ENCODE assay signal across 32 mouse cellular contexts in genomic region chr4:48643801-48644200, GRCm38 (mm10). TPM values are rescaled to one million over a fixed set of nuclear protein-coding genes. Genes with fewer than 3 reads are reported as not detected.
DNase-seq lines count a peak whose midpoint lies in the region; TF ChIP-seq lines count a peak whose summit lies in the region.
"Had no signal": no experiment of that assay in that cellular context is flagged by ENCODE, and none has a peak within 500 bp of the region (broad histone marks: within the 10 kb centered on the region; RNA-seq: fewer than 3 reads in every experiment).

No protein-coding gene starts in this region.

- DNase-seq in cerebellum, adult 11-12 months: peak; percentile 13
- no peak for DNase-seq in cerebellum, postnatal 14 days
- peak; percentile 14 to 37 for DNase-seq in frontal cortex, adult 2 months (ENCODE audit: extremely low spot score in 1 of 2, low spot score in 1 of 2)
- DNase-seq in frontal cortex, postnatal 14 days (ENCODE audit: low spot score in 2 of 2): no peak
- DNase-seq in layer of hippocampus, adult 2 months (ENCODE audit: low spot score in 2 of 2): peak in 1 of 2 experiments; percentile 26
- DNase-seq in layer of hippocampus, postnatal 10 days (ENCODE audit: low spot score in 2 of 2): no peak
- DNase-seq in brain, adult 2 months (ENCODE audit: low read depth, low spot score): peak; percentile 94
- DNase-seq in adrenal gland, postnatal 36 days: no peak
- DNase-seq: adrenal gland, adult 2 months; cerebellum, adult 11 months; gastrocnemius, postnatal 14 days; kidney, adult 11 months; kidney, postnatal 14 days; liver, embryonic 13.5 days; lung, adult 18-20 months; midbrain, embryonic 14.5 days; right cerebral cortex, postnatal 25 days; thymus, adult 18-20 months; thymus, postnatal 25 days had no signal

- no peak for TF ChIP-seq CTCF in layer of hippocampus, adult 2 months (conservative IDR thresholded peaks at IDR 0.05)

- no peak overlapping the region for H3K4me3 ChIP-seq in layer of hippocampus, adult 2 months
- H3K4me3 ChIP-seq: embryonic facial prominence, embryonic 13.5 days; forebrain, embryonic 10.5 days; forebrain, embryonic 15.5 days; heart, embryonic 12.5 days; limb, embryonic 10.5 days; limb, embryonic 15.5 days; liver, embryonic 13.5 days had no signal

- peak overlapping the region; percentile 80 for H3K27ac ChIP-seq in layer of hippocampus, adult 2 months
- H3K27ac ChIP-seq: embryonic facial prominence, embryonic 13.5 days; forebrain, embryonic 10.5 days; forebrain, embryonic 15.5 days; hindbrain, embryonic 14.5 days; limb, embryonic 10.5 days; limb, embryonic 15.5 days; liver, embryonic 13.5 days; macrophage had no signal

RNA-seq across cellular contexts. Expression of gene Cavin4, which starts 19.5 kb away (rescaled TPM):
- polyA plus RNA-seq in frontal cortex, adult 2 months (2012; rRNA removed): 1.1 and 1.4 TPM in 2 replicates
- 1 to 10 TPM; 2.1 TPM for total RNA-seq in layer of hippocampus, adult 2 months (2021)
- total RNA-seq in layer of hippocampus, postnatal 10 days (2021): 1 to 10 TPM; 3.3 TPM
- under 1 TPM; 0.23 to 0.36 TPM for total RNA-seq in adrenal gland, postnatal 36 days (2021)
- total RNA-seq: common myeloid progenitor, adult 5-6 weeks; granulocyte monocyte progenitor cell, adult 5-6 weeks; hematopoietic stem cell, adult 5-6 weeks; monocyte, adult 5-6 weeks had no signal
- polyA plus RNA-seq: activated CD4-positive, CD25-positive, alpha-beta regulatory T cell, adult 4 months; adrenal gland, adult 2 months; macrophage had no signal

RNA-seq across cellular contexts. Expression of gene Tmeff1, which starts 58.8 kb away (rescaled TPM):
- 97.4 and 107 TPM in 2 replicates for polyA plus RNA-seq in frontal cortex, adult 2 months (2012; rRNA removed)
- total RNA-seq in layer of hippocampus, adult 2 months (2021): 100 to 1,000 TPM; 122 to 130 TPM
- 100 to 1,000 TPM; 178 to 200 TPM for total RNA-seq in layer of hippocampus, postnatal 10 days (2021)
- 10 to 100 TPM in 1 of 2 experiments, 1 to 10 TPM in 1; 9.3 to 14.4 TPM for total RNA-seq in adrenal gland, postnatal 36 days (2021)
- total RNA-seq: common myeloid progenitor, adult 5-6 weeks had no signal
- polyA plus RNA-seq: activated CD4-positive, CD25-positive, alpha-beta regulatory T cell, adult 4 months; macrophage had no signal

Comparison
In these comparisons a context has a peak if more than half of its experiments do, and no peak if none do; other contexts are left out.
1. DNase-seq: peak in cerebellum, adult 11-12 months (single experiment), frontal cortex, adult 2 months (2 of 2) and brain, adult 2 months (single experiment); none in cerebellum, postnatal 14 days (0 of 2), frontal cortex, postnatal 14 days (0 of 2), layer of hippocampus, postnatal 10 days (0 of 2) and adrenal gland, postnatal 36 days (0 of 2).
2. RNA of gene Tmeff1, which starts 58.8 kb away (total RNA-seq): 178 to 200 TPM in layer of hippocampus, postnatal 10 days and 122 to 130 TPM in layer of hippocampus, adult 2 months; 9.3 to 14.4 TPM in adrenal gland, postnatal 36 days; every median in the first group is over 4 times any median in the second.